Mouse (Mus musculus) CH12.LX (cell line): Measurements from ENCODE around the gene Tbc1d7. TPM values are rescaled to one million over a fixed set of nuclear protein-coding genes. Genes with fewer than 3 reads are reported as not detected.

ENCODE experiments used
- DNase-seq: peaks from one replicate; pipeline ENCODE4 v3.0.0-alpha.2; 2013; ENCODE audit errors: extremely low read depth
- H3K27ac ChIP-seq: 2 replicates; pipeline ENCODE4 v1.5.1; 2012; ENCODE audit warnings: low read depth, mild to moderate bottlenecking, control low read depth, moderate library complexity; ENCODE audit not compliant: insufficient read depth
- H3K27me3 ChIP-seq: replicated peaks from 2 replicates; pipeline ENCODE3; 2012; ENCODE audit warnings: inconsistent platforms
- H3K36me3 ChIP-seq, 2 experiments: replicated peaks in 1 of 2; 2 replicates each; pipeline versions ENCODE3 to v1.6.1; 2012; ENCODE audit warnings: inconsistent platforms in 1 of 2, low read length in 1 of 2, mild to moderate bottlenecking in 1 of 2, mixed read lengths in 1 of 2, moderate library complexity in 1 of 2; ENCODE audit not compliant: control insufficient read depth in 1 of 2, insufficient read depth in 1 of 2
- H3K4me1 ChIP-seq, 2 experiments: 2 replicates each; pipeline ENCODE4 v1.6.1; 2012; ENCODE audit warnings: inconsistent platforms in 1 of 2, moderate library complexity in 1 of 2; ENCODE audit not compliant: insufficient read depth in 2 of 2, control insufficient read depth in 1 of 2
- H3K4me2 ChIP-seq: 2 replicates; pipeline ENCODE4 v1.6.1; 2012; ENCODE audit warnings: low read depth, mild to moderate bottlenecking, control low read depth; ENCODE audit not compliant: poor library complexity, insufficient read depth, severe bottlenecking
- H3K4me3 ChIP-seq, 3 experiments: fragments of 150-350 bp in 1 of 3; sonication (generic) in 1 of 3; replicated peaks in 1 of 3; 2 replicates each; pipeline versions ENCODE3 to v1.5.1; 2011 to 2012; ENCODE audit warnings: low read depth in 2 of 3, low read length in 2 of 3, mild to moderate bottlenecking in 2 of 3, moderate library complexity in 2 of 3, control low read depth in 1 of 3, improper control_type of control experiment in 1 of 3, inconsistent platforms in 1 of 3, mixed read lengths in 1 of 3; ENCODE audit not compliant: poor library complexity in 1 of 3
- H3K79me2 ChIP-seq: replicated peaks from 2 replicates; pipeline ENCODE4 v1.6.1; 2012; ENCODE audit warnings: mild to moderate bottlenecking, moderate library complexity; ENCODE audit not compliant: control insufficient read depth, poor library complexity, insufficient read depth, severe bottlenecking; ENCODE audit errors: extremely low read depth
- H3K9ac ChIP-seq: 2 replicates; pipeline ENCODE4 v1.6.1; 2012; ENCODE audit warnings: low read depth, mild to moderate bottlenecking, control low read depth, moderate library complexity; ENCODE audit not compliant: insufficient read depth
- H3K9me3 ChIP-seq: replicated peaks from 2 replicates; pipeline ENCODE3; 2012; ENCODE audit warnings: low read length, inconsistent platforms, mixed read lengths
- BHLHE40 ChIP-seq: IDR thresholded peaks from 2 replicates; pipeline ENCODE4 v1.6.1; 2011; ENCODE audit warnings: mild to moderate bottlenecking, low read depth, low read length, improper control_type of control experiment
- CHD1 ChIP-seq: IDR thresholded peaks from 2 replicates; pipeline ENCODE4 v1.6.1; 2012; ENCODE audit warnings: low read depth, low read length, improper control_type of control experiment, inconsistent platforms
- CHD2 ChIP-seq: IDR thresholded peaks from 2 replicates; pipeline ENCODE4 v1.6.1; 2011; ENCODE audit warnings: low read length, improper control_type of control experiment
- CTCF ChIP-seq, 2 experiments: IDR thresholded peaks in 1 of 2; conservative IDR thresholded peaks in 1 of 2; 2 replicates each; pipeline ENCODE4 v1.5.1; 2011 to 2012; ENCODE audit warnings: low read depth in 2 of 2, low read length in 2 of 2, improper control_type of control experiment in 1 of 2, inconsistent platforms in 1 of 2, mild to moderate bottlenecking in 1 of 2, moderate library complexity in 1 of 2
- ELF1 ChIP-seq: IDR thresholded peaks from 2 replicates; pipeline ENCODE4 v1.6.1; 2014; ENCODE audit warnings: low read depth, mild to moderate bottlenecking, inconsistent platforms, low read length, improper control_type of control experiment
- JUN ChIP-seq: IDR thresholded peaks from 2 replicates; pipeline ENCODE4 v1.6.1; 2011; ENCODE audit warnings: low read depth, mild to moderate bottlenecking, low read length, improper control_type of control experiment, moderate library complexity; ENCODE audit not compliant: insufficient read depth
- RAD21 ChIP-seq: IDR thresholded peaks from 2 replicates; pipeline ENCODE4 v1.6.1; 2011; ENCODE audit warnings: low read depth, mild to moderate bottlenecking, low read length, improper control_type of control experiment, moderate library complexity
- SMC3 ChIP-seq: IDR thresholded peaks from 2 replicates; pipeline ENCODE4 v1.6.1; 2011; ENCODE audit warnings: low read depth, low read length, improper control_type of control experiment
- UBTF ChIP-seq: IDR thresholded peaks from 2 replicates; pipeline ENCODE4 v1.6.1; 2012; ENCODE audit warnings: low read depth, mild to moderate bottlenecking, inconsistent platforms, low read length, improper control_type of control experiment, moderate library complexity
- dilution Hi-C: fragments of 300-500 bp; cut with MboI; formaldehyde crosslinking; loops from 2 replicates; pipeline ENCODE4 v1.14.3; 2020; ENCODE audit warnings: low sequenced_read_pairs; ENCODE audit not compliant: extremely low pct_unique_long_range_greater_than_20kb, extremely low pct_ligation_motif_present
- in situ Hi-C: fragments of 300-500 bp; cut with MboI; formaldehyde crosslinking; loops from 3 replicates; pipeline ENCODE4 v1.14.3; 2019; ENCODE audit warnings: low sequenced_read_pairs, low pct_ligation_motif_present, low pct_unique_long_range_greater_than_20kb, mixed read lengths
- polyA plus RNA-seq: library from polyadenylated mRNA; unstranded; fragments of >175 nt; gene quantifications from 2 replicates; pipeline ENCODE4 v1.2.1, GENCODE M21; 2012; ENCODE audit warnings: low read depth; ENCODE audit not compliant: insufficient read length
- total RNA-seq, 2 experiments: library from RNA; depleted of rRNA; stranded (reverse); fragments of 300-350 nt in 1 of 2; fragments of >200 nt in 1 of 2; gene quantifications; 2 replicates each; pipeline ENCODE4 v1.2.3; 2012 to 2014

The Tbc1d7 gene
- total and polyA plus RNA-seq, 3 experiments, result 19.5 to 37.3 (median 20.2) TPM

DNA sequence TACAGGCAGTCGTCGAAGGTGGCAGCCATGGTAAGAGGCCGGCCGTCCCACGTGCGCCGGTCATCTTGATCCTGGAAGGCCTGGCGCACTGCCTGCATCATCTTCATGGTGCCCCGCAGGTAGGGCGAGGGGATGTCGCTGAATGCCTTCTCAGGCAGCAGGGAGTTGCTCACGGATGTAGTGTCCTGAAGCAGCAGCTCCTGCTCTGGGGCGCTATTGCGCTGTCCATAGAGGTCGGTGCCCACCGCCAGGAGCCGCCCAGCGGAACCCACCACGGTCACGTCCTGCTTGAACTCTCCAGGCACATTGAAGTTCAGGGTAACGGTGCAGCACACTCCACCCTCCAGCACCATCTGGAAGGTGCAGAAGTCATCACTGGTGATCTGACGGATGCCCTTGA, 29.2 kb upstream of the Tbc1d7 start:
- in situ Hi-C loops, result no loop called here
- Histone ChIP-seq H3K4me3 (no peak overlapping the region), H3K27me3 (no peaks in the 10 kb centered on the region), H3K9me3 (no peaks in the 10 kb centered on the region), H3K4me2 (no peak overlapping the region), H3K4me1 (peaks cover 0 to 7% of the 10 kb centered on the region in 2 experiments; a peak in 1 of 4 replicates), H3K27ac (no peak overlapping the region), H3K36me3 (peaks cover 0 to 7% of the 10 kb centered on the region in 2 experiments), H3K9ac (no peak overlapping the region), H3K79me2 (no peaks in the 10 kb centered on the region)
- no peak for DNase-seq
- dilution Hi-C loops, result no loop called here
- TF ChIP-seq SMC3, result no peak
- TF ChIP-seq CHD2, result no peak

- TF ChIP-seq RAD21, result peak; percentile 58
- TF ChIP-seq CHD1, result no peak
- peak; percentile 51 for TF ChIP-seq SMC3
- peak; percentile 18 to 67; a peak in 3 of 4 replicates for TF ChIP-seq CTCF (conservative IDR thresholded peaks at IDR 0.05 in 1 of 2, IDR thresholded peaks at IDR 0.05 in 1 of 2; ENCODE audit: low read depth in 2 of 2, low read length in 2 of 2)
- TF ChIP-seq UBTF, result no peak
- TF ChIP-seq, all 38 proteins: peak for 3
- Histone ChIP-seq H3K27ac (no peak overlapping the region), H3K4me3 (no peak overlapping the region), H3K4me2 (no peak overlapping the region), H3K27me3 (no peaks in the 10 kb centered on the region), H3K9me3 (no peaks in the 10 kb centered on the region), H3K79me2 (no peaks in the 10 kb centered on the region), H3K9ac (no peak overlapping the region), H3K36me3 (peaks cover 0 to 7% of the 10 kb centered on the region in 2 experiments), H3K4me1 (peaks cover 0 to 7% of the 10 kb centered on the region in 2 experiments; a peak in 1 of 4 replicates)
- in situ Hi-C loops, result loop anchor here (25.0 kb wide), 1 partner anchor 363 kb away; the partner anchor contains the start of gene Mcur1
- peak; percentile 60 for DNase-seq
- dilution Hi-C loops, result no loop called here
Measured at GRCm38 (mm10) chr13:43199749-43200148, 28.4 kb upstream of the Tbc1d7 start.

- H3K9me3 ChIP-seq, result no peaks in the 10 kb centered on the region
- H3K4me1 ChIP-seq, result peaks cover 0 to 7% of the 10 kb centered on the region in 2 experiments; a peak in 1 of 4 replicates
- TF ChIP-seq ELF1 (no peak), BHLHE40 (no peak), JUN (no peak), CTCF (conservative IDR thresholded peaks at IDR 0.05 in 1 of 2, IDR thresholded peaks at IDR 0.05 in 1 of 2; ENCODE audit: low read depth in 2 of 2, low read length in 2 of 2) (no peak)
- no peak overlapping the region for H3K9ac ChIP-seq
- dilution Hi-C loops (no loop called here), in situ Hi-C loops (loop anchor here (25.0 kb wide), 1 partner anchor 363 kb away; the partner anchor contains the start of gene Mcur1)
- no peak overlapping the region for H3K4me3 ChIP-seq
- no peaks in the 10 kb centered on the region for H3K79me2 ChIP-seq
- peaks cover 0 to 7% of the 10 kb centered on the region in 2 experiments for H3K36me3 ChIP-seq
- no peaks in the 10 kb centered on the region for H3K27me3 ChIP-seq
- H3K27ac ChIP-seq, result no peak overlapping the region
- DNase-seq, result no peak
- H3K4me2 ChIP-seq, result no peak overlapping the region
Measured at GRCm38 (mm10) chr13:43199282-43199681, 28.0 kb upstream of the Tbc1d7 start.
